Mouse (Mus musculus) yolk sac, embryonic 10.5 days (tissue): ENCODE results near the gene Npas2.

Experiments
- DNase-seq: peaks from one replicate; pipeline ENCODE4 v3.0.0-alpha.2; 2017; ENCODE audit warnings: low spot score

The Npas2 gene

DNA sequence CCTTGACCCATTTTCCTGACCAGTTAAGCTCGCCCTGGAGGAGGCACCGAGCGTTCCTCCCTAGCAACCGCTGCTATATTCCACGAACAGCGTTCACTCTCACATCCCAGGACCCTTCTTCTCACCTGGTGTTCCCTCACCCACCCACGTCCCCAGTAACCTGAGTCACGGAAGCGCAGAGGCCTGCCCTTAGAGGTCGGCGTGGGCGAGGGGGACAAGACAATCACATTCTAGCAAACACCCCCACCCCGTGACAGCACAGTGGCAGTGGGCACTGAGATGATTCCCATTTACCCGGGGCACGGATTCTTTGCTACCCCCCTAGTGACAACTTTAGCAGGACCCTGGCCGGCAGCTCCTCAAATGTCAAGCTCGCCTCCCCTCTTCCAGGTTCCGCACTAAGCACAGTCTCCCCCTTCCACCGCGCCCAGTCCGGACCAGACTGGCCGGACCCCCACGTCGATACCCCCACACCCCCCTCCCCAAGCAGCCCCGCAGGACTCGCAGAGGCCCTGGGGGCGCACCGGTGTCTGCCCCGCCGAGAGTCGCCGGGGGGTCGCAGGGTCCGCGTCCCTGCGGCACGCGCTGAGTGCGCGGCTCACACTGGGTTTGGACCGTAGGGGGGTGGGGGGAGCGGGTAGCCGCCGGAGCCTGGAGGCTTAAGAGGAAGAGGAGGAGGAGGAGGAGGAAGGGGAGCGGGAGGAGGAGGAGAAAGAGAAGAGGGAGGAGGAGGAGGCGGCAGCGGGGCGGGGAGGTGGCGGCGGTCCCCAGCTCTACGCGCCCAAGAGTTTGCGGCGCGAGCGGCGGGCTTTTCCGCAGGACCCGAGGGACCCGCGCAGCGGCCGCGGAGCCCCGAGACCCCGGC is at the start of gene Npas2:
Gene Npas2, plus strand, starts transcription at position 735 of the 865 bp plus-strand sequence.
- DNase-seq: peak; percentile 25

GRCm38 (mm10) chr1:39156778-39157177 is 36.8 kb upstream of the Npas2 start:
- peak; percentile 14 for DNase-seq

GRCm38 (mm10) chr1:39160167-39160566 is 33.4 kb upstream of the Npas2 start:
- DNase-seq: no peak

DNA sequence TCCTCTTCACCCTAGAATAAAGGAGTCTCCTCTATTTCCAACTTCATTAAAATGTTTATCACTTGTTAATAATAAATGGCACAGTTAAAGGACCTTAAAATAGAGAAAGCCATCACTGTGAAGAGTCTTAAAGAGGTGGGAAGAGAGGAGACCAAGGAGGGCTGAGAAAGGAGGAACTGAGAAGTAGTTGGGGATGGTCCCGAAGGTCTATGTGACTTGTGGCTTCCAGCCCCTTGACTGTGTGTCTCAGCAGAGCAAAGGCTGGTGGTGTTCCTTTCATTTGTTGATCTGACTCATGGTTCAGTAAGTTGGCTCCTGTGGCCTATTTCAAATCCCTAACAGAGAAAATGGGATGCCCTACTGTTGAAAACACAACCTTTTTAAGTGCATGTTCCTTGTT is 30.5 kb upstream of the Npas2 start:
- no peak for DNase-seq

GRCm38 (mm10) chr1:39176690-39177089 is 16.8 kb upstream of the Npas2 start:
- no peak for DNase-seq

- no peak for DNase-seq
Measured at GRCm38 (mm10) chr1:39177211-39177610, 16.3 kb upstream of the Npas2 start.

GRCm38 (mm10) chr1:39179806-39180205 is 13.7 kb upstream of the Npas2 start:
- no peak for DNase-seq

DNA sequence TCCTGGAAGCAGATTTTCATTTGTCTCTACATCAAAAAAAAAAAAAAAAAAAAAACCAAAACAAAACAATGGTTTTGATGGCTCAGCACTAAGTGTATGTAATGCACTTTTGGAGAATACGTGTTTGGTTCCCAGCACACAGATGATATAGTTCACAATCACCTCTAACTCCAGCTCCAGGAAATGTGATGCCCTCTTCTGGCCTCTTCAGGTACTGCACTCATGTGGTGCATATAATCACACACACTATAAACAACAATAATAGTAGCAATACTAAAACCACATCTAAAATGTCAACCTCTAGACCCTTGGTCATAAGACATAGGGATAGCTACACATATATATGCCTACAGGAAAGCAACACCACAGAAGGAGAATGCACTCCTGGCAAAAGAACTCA is 13.0 kb upstream of the Npas2 start:
- no peak for DNase-seq

GRCm38 (mm10) chr1:39181901-39182300 is 11.6 kb upstream of the Npas2 start:
- DNase-seq: no peak

- no peak for DNase-seq
Measured at GRCm38 (mm10) chr1:39185833-39186232, 7.7 kb upstream of the Npas2 start.

- peak; percentile 75 for DNase-seq
Measured at GRCm38 (mm10) chr1:39186711-39187437, 6.7 kb upstream of the Npas2 start.

DNA sequence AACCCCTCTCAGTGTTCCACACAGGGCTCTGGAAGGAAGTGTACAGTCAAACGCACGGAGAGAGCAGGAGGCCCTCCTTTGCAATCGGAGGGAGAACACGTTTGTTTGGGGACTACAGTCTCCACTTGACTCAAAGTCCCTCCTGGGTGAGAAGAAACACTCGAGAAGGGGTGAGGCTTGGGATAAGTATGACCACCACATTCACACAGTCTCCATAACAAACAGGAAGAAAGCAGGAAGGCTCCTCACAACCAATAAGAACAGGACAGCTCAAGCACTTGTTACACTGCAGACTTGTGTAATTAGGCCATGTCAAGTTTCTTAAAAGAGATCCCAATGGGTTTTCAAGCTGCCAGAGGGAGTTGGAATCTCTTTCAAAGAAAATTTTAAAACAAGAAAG is 2.4 kb upstream of the Npas2 start:
- no peak for DNase-seq

GRCm38 (mm10) chr1:39192460-39192996 is 1.0 kb upstream of the Npas2 start:
- DNase-seq: peak; percentile 38

- DNase-seq: peak; percentile 35
Measured at GRCm38 (mm10) chr1:39193862-39194675, 538 bp downstream of the Npas2 start.

GRCm38 (mm10) chr1:39194959-39195358 is 1.4 kb downstream of the Npas2 start:
- DNase-seq: no peak

DNA sequence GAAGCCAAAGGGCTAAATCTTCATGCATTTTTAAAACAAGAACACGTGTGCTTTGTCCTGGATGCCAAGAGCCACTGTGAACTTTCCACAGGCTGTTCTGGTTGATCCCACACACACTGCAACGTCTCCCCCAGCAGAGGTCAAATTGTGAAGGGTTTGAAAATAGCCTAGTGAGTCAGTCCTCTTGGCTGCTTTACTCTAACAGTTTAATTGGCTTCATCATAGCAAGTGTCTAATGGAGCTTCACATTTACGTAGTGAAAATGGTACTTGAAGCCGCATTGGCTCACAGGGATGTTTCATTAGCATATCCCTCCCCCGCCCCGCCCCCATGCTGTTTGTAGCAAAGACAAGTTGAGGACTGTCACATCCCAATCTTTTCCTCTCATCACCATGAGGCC is 2.6 kb downstream of the Npas2 start:
- DNase-seq: no peak

GRCm38 (mm10) chr1:39196676-39197375 is 3.3 kb downstream of the Npas2 start:
- no peak for DNase-seq

- no peak for DNase-seq
Measured at GRCm38 (mm10) chr1:39205021-39205420, 11.5 kb downstream of the Npas2 start.

DNA sequence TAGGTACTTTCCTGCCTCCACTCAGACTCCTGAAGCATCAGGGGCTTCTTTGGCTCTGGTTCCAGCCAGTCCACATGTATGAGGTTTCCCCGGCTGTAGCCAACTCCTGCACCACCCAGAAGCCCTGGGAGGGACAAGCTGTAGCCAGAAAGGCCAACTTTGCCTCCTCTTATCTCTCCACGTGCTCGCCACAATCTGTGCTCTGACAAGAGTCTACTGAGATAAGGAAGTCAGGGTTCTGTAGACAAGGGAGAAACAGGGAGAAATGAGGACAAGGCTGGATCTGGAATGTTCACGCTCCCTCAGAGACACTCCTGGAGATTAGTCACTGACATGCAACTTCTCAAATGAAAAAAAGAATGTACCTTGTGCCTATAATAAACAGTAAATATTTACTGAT is 12.2 kb downstream of the Npas2 start:
- peak; percentile 50 for DNase-seq

GRCm38 (mm10) chr1:39206942-39207341 is 13.4 kb downstream of the Npas2 start:
- DNase-seq: peak; percentile 35

DNA sequence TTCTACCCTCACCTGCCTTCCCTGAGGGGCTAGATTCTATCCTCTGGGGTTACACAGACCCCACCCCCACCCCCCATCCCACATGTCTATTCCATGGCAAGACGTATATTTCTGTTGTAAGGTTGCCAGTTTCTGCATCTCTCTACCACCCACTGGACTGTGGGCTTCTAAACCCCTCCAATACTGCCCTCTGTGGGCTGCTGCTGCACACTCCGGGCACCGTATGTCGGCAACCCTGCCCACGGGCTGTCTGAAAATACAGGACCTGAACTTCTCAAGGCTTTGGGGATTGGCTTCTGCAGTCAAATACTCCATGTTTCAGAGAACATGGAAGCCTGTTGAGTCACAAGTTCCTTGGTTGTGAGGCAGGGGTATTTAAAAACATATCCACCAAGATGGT is 17.4 kb downstream of the Npas2 start:
- DNase-seq: no peak

- no peak for DNase-seq
Measured at GRCm38 (mm10) chr1:39212982-39213381, 19.5 kb downstream of the Npas2 start.
